Mouse (Mus musculus) E14TG2a.4 (cell line): ENCODE data around the gene Psma2.

ENCODE experiments used
- CTCF ChIP-seq: conservative IDR thresholded peaks from 2 replicates; pipeline ENCODE4 v1.5.1; 2014; ENCODE audit warnings: low read length
- NANOG ChIP-seq: IDR thresholded peaks from 2 replicates; pipeline ENCODE4 v1.6.1; 2014; ENCODE audit warnings: borderline replicate concordance, low read length, mixed read lengths

- TF ChIP-seq CTCF, result no peak
- no peak for TF ChIP-seq NANOG
Observed at GRCm38 (mm10) chr13:14602744-14603143, 10.3 kb upstream of the Psma2 start.
